Mouse (Mus musculus): ENCODE data around the gene Afmid.

DNA sequence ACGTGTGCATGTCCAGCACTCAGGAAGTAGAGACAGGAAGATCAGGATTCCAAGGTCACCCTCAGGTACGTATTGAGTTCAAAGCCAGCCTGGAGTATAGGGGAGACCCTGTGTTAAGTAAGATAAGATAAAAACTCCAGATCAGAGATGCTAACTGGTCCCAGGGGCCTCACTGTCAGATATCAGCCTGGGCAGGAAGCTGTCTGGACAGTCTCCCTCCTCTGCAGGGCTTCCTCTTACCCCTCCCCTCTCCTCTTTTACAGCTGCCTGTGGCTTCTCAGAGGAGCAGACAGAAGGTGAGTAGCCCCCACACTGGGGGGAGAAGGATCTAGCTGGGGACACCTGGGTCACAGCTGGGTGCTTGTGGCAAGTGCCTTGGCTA is 27.6 kb upstream of the Afmid start:
- TF ChIP-seq CTCF (IDR thresholded peaks at IDR 0.05; ENCODE audit: extremely low read depth, insufficient read length, insufficient replicate concordance, low read depth, low read length) (no peak), POLR2A (IDR thresholded peaks at IDR 0.05; ENCODE audit: low read depth, low read length) (no peak)
